Mouse (Mus musculus): ENCODE data around the gene Nfyc. TPM values are rescaled to one million over a fixed set of nuclear protein-coding genes. Genes with fewer than 3 reads are reported as not detected.

Gene Nfyc
- polyA plus RNA-seq, 1 experiment from 2014 or later, result 108 TPM

GRCm38 (mm10) chr4:120725516-120726090 is 105.8 kb downstream of the Nfyc start:
- Histone ChIP-seq H3K9ac (replicated peaks) (no peak overlapping the region), H3K4me1 (peaks cover 2% of the 10 kb centered on the region; the same call in 1 of the 2 replicates), H3K27ac (replicated peaks) (no peak overlapping the region), H3K4me2 (replicated peaks) (no peak overlapping the region), H3K36me3 (no peaks in the 10 kb centered on the region), H3K9me3 (no peaks in the 10 kb centered on the region), H3K4me3 (no peak overlapping the region), H3K27me3 (peaks cover 22% of the 10 kb centered on the region)
- no peak for ATAC-seq (ENCODE audit: low FRiP score, low read depth)
- WGBS, result 45% methylated on average over 5 of the region's 5 CpGs

- ATAC-seq (ENCODE audit: low FRiP score, low read depth), result no peak
- Histone ChIP-seq H3K4me3 (no peak overlapping the region), H3K36me3 (no peaks in the 10 kb centered on the region), H3K9me3 (no peaks in the 10 kb centered on the region), H3K4me2 (replicated peaks) (no peak overlapping the region), H3K9ac (replicated peaks) (no peak overlapping the region), H3K4me1 (0 out of 2 replicates have a peak, but pooled peaks cover under 1% of the 10 kb centered on the region), H3K27ac (replicated peaks) (no peak overlapping the region), H3K27me3 (peaks cover 19% of the 10 kb centered on the region)
- WGBS, result 56% methylated on average over 2 of the region's 2 CpGs
Measured at GRCm38 (mm10) chr4:120721574-120721973, 109.8 kb downstream of the Nfyc start.

GRCm38 (mm10) chr4:120719152-120719551 is 112.2 kb downstream of the Nfyc start:
- H3K9ac ChIP-seq (replicated peaks), result no peak overlapping the region
- WGBS, result 54% methylated on average over 5 of the region's 5 CpGs
- H3K27ac ChIP-seq (replicated peaks), result no peak overlapping the region
- no peak overlapping the region for H3K4me3 ChIP-seq
- peaks cover 39% of the 10 kb centered on the region for H3K27me3 ChIP-seq
- H3K9me3 ChIP-seq, result no peaks in the 10 kb centered on the region
- no peaks in the 10 kb centered on the region for H3K36me3 ChIP-seq
- no peak for ATAC-seq (ENCODE audit: low FRiP score, low read depth)
- no peak overlapping the region for H3K4me2 ChIP-seq (replicated peaks)
- peaks cover 13% of the 10 kb centered on the region; the same call in 1 of the 2 replicates for H3K4me1 ChIP-seq

GRCm38 (mm10) chr4:120717591-120717990 is 113.8 kb downstream of the Nfyc start:
- WGBS, result 76% methylated on average over 8 of the region's 8 CpGs
- no peak overlapping the region for H3K27ac ChIP-seq (replicated peaks)

GRCm38 (mm10) chr4:120716765-120717164 is 114.6 kb downstream of the Nfyc start:
- no peak for ATAC-seq (ENCODE audit: low FRiP score, low read depth)
- Histone ChIP-seq H3K9ac (replicated peaks) (no peak overlapping the region), H3K36me3 (no peaks in the 10 kb centered on the region), H3K4me1 (peaks cover 13% of the 10 kb centered on the region; the same call in 1 of the 2 replicates), H3K9me3 (no peaks in the 10 kb centered on the region), H3K27me3 (peaks cover 46% of the 10 kb centered on the region), H3K27ac (replicated peaks) (no peak overlapping the region), H3K4me3 (peak overlapping the region; percentile 37), H3K4me2 (replicated peaks) (peak overlapping the region; percentile 58)
- WGBS, result 18% methylated on average over 12 of the region's 12 CpGs

More at GRCm38 (mm10) chr4:120717591-120717990, 113.8 kb downstream of the Nfyc start:
- H3K4me3 ChIP-seq, result no peak overlapping the region
- no peak overlapping the region for H3K9ac ChIP-seq (replicated peaks)
- H3K9me3 ChIP-seq, result no peaks in the 10 kb centered on the region
- H3K36me3 ChIP-seq, result no peaks in the 10 kb centered on the region
- H3K4me1 ChIP-seq, result peaks cover 13% of the 10 kb centered on the region; the same call in 1 of the 2 replicates
- ATAC-seq (ENCODE audit: low FRiP score, low read depth), result no peak
- peaks cover 43% of the 10 kb centered on the region for H3K27me3 ChIP-seq
- no peak overlapping the region for H3K4me2 ChIP-seq (replicated peaks)

GRCm38 (mm10) chr4:120716141-120716571 is 115.2 kb downstream of the Nfyc start:
- H3K4me3 ChIP-seq, result peak overlapping the region; percentile 37
- H3K4me1 ChIP-seq, result peaks cover 13% of the 10 kb centered on the region; the same call in 1 of the 2 replicates
- peak; percentile 69 for ATAC-seq (ENCODE audit: low FRiP score, low read depth)
- no peak overlapping the region for H3K9ac ChIP-seq (replicated peaks)
- WGBS, result 1% methylated on average over 12 of the region's 12 CpGs
- no peak overlapping the region for H3K27ac ChIP-seq (replicated peaks)
- peak overlapping the region; percentile 58 for H3K4me2 ChIP-seq (replicated peaks)
- H3K9me3 ChIP-seq, result no peaks in the 10 kb centered on the region
- peaks cover 46% of the 10 kb centered on the region for H3K27me3 ChIP-seq
- no peaks in the 10 kb centered on the region for H3K36me3 ChIP-seq

- Histone ChIP-seq H3K27ac (replicated peaks) (no peak overlapping the region), H3K4me3 (no peak overlapping the region), H3K9me3 (no peaks in the 10 kb centered on the region), H3K9ac (replicated peaks) (no peak overlapping the region), H3K4me1 (peaks cover 13% of the 10 kb centered on the region; the same call in 1 of the 2 replicates), H3K36me3 (no peaks in the 10 kb centered on the region), H3K27me3 (peaks cover 46% of the 10 kb centered on the region), H3K4me2 (replicated peaks) (no peak overlapping the region)
- 83% methylated on average over 6 of the region's 6 CpGs for WGBS
- ATAC-seq (ENCODE audit: low FRiP score, low read depth), result no peak
Measured at GRCm38 (mm10) chr4:120713856-120714497, 117.4 kb downstream of the Nfyc start.

- 89% methylated on average over 6 of the region's 6 CpGs for WGBS
- H3K27me3 ChIP-seq, result peaks cover 41% of the 10 kb centered on the region
- no peak overlapping the region for H3K27ac ChIP-seq (replicated peaks)
- no peak overlapping the region for H3K4me2 ChIP-seq (replicated peaks)
- no peak overlapping the region for H3K9ac ChIP-seq (replicated peaks)
- H3K9me3 ChIP-seq, result no peaks in the 10 kb centered on the region
- no peak overlapping the region for H3K4me3 ChIP-seq
- ATAC-seq (ENCODE audit: low FRiP score, low read depth), result no peak
- peaks cover 13% of the 10 kb centered on the region; the same call in 1 of the 2 replicates for H3K4me1 ChIP-seq
- no peaks in the 10 kb centered on the region for H3K36me3 ChIP-seq
Measured at GRCm38 (mm10) chr4:120713021-120713420, 118.4 kb downstream of the Nfyc start.

GRCm38 (mm10) chr4:120712236-120712635 is 119.1 kb downstream of the Nfyc start:
- Histone ChIP-seq H3K4me1 (peaks cover 13% of the 10 kb centered on the region; the same call in 1 of the 2 replicates), H3K9me3 (no peaks in the 10 kb centered on the region), H3K4me2 (replicated peaks) (no peak overlapping the region), H3K27me3 (peaks cover 33% of the 10 kb centered on the region), H3K27ac (replicated peaks) (no peak overlapping the region), H3K4me3 (no peak overlapping the region), H3K36me3 (no peaks in the 10 kb centered on the region), H3K9ac (replicated peaks) (no peak overlapping the region)
- 82% methylated on average over 12 of the region's 12 CpGs for WGBS
- no peak for ATAC-seq (ENCODE audit: low FRiP score, low read depth)

MicroRNA genes within 50 kb of the gene (microRNA counts, 519-probe panel; counts per million panel counts)
- not detected for microRNA mmu-miR-30e

Small RNA genes lying within 50 kb of the gene (microRNA-seq; reads per million reads assigned to microRNA genes)
- gene Gm23936, result not detected
- 76.6 reads per million, percentile 47 among the genes with 10 or more reads in this experiment for gene Mir30c-1
- not detected for gene Mir30e
- not detected for gene Mir30f

Other genes with a start within 250 kb of the Nfyc start
- not detected in 2 replicates for gene Gm8439, start 242.8 kb downstream of the Nfyc start, polyA plus RNA-seq (2016; fragmentation: Nextera tagmentation; extraction: Ambion mirVana)
- gene Cited4, start 165.0 kb downstream of the Nfyc start, polyA plus RNA-seq (2016; fragmentation: Nextera tagmentation; extraction: Ambion mirVana), result 5.3 and 5.4 TPM in 2 replicates
- 3.1 and 3.7 TPM in 2 replicates for gene Kcnq4, start 83.0 kb downstream of the Nfyc start, polyA plus RNA-seq (2016; fragmentation: Nextera tagmentation; extraction: Ambion mirVana)
- gene Rims3, start 23.2 kb upstream of the Nfyc start, polyA plus RNA-seq (2016; fragmentation: Nextera tagmentation; extraction: Ambion mirVana), result 6.9 and 9.1 TPM in 2 replicates
- gene Exo5, start 93.4 kb upstream of the Nfyc start, polyA plus RNA-seq (2016; fragmentation: Nextera tagmentation; extraction: Ambion mirVana), result 34.6 and 34.8 TPM in 2 replicates
- 11.2 and 12.2 TPM in 2 replicates for gene Zfp69, start 120.1 kb upstream of the Nfyc start, polyA plus RNA-seq (2016; fragmentation: Nextera tagmentation; extraction: Ambion mirVana)
- gene Smap2, start 185.7 kb upstream of the Nfyc start, polyA plus RNA-seq (2016; fragmentation: Nextera tagmentation; extraction: Ambion mirVana), result 30.7 and 34.0 TPM in 2 replicates
- 9.8 and 17.9 TPM in 2 replicates for gene Col9a2, start 207.8 kb upstream of the Nfyc start, polyA plus RNA-seq (2016; fragmentation: Nextera tagmentation; extraction: Ambion mirVana)

Measured in midbrain, embryonic 12.5 days (tissue).